Mouse (Mus musculus): ENCODE data around the gene Cdh15.

Cdh15 gene

GRCm38 (mm10) chr8:122836696-122837095, 11.1 kb upstream of the Cdh15 start:
- no peak for DNase-seq (ENCODE audit: low spot score)

- DNase-seq (ENCODE audit: low spot score), result no peak
Observed at GRCm38 (mm10) chr8:122844161-122844560, 3.6 kb upstream of the Cdh15 start.

- DNase-seq (ENCODE audit: low spot score), result no peak
Observed at GRCm38 (mm10) chr8:122845662-122846061, 2.1 kb upstream of the Cdh15 start.

GRCm38 (mm10) chr8:122849152-122849910, 1.6 kb downstream of the Cdh15 start:
- DNase-seq (ENCODE audit: low spot score), result no peak

GRCm38 (mm10) chr8:122850641-122851240, 3.0 kb downstream of the Cdh15 start:
- no peak for DNase-seq (ENCODE audit: low spot score)

- DNase-seq (ENCODE audit: low spot score), result no peak
Observed at GRCm38 (mm10) chr8:122851692-122852545, 4.2 kb downstream of the Cdh15 start.

- no peak for DNase-seq (ENCODE audit: low spot score)
Observed at GRCm38 (mm10) chr8:122852546-122852905, 4.8 kb downstream of the Cdh15 start.

GRCm38 (mm10) chr8:122853340-122853771, 5.6 kb downstream of the Cdh15 start:
- DNase-seq (ENCODE audit: low spot score), result no peak

GRCm38 (mm10) chr8:122854388-122854787, 6.6 kb downstream of the Cdh15 start:
- DNase-seq (ENCODE audit: low spot score), result no peak

GRCm38 (mm10) chr8:122855123-122855522, 7.4 kb downstream of the Cdh15 start:
- DNase-seq (ENCODE audit: low spot score), result no peak

- no peak for DNase-seq (ENCODE audit: low spot score)
Observed at GRCm38 (mm10) chr8:122856288-122856687, 8.5 kb downstream of the Cdh15 start.

GRCm38 (mm10) chr8:122859843-122860242, 12.1 kb downstream of the Cdh15 start:
- no peak for DNase-seq (ENCODE audit: low spot score)

GRCm38 (mm10) chr8:122864719-122865129, 17.0 kb downstream of the Cdh15 start:
- no peak for DNase-seq (ENCODE audit: low spot score)

GRCm38 (mm10) chr8:122865441-122865840, 17.7 kb downstream of the Cdh15 start:
- DNase-seq (ENCODE audit: low spot score), result no peak

GRCm38 (mm10) chr8:122866231-122866630, 18.5 kb downstream of the Cdh15 start:
- no peak for DNase-seq (ENCODE audit: low spot score)

- no peak for DNase-seq (ENCODE audit: low spot score)
Observed at GRCm38 (mm10) chr8:122867982-122868381, 20.2 kb downstream of the Cdh15 start.

GRCm38 (mm10) chr8:122870377-122870863, 22.7 kb downstream of the Cdh15 start:
- DNase-seq (ENCODE audit: low spot score), result no peak

- DNase-seq (ENCODE audit: low spot score), result no peak
Observed at GRCm38 (mm10) chr8:122871663-122872062, 23.9 kb downstream of the Cdh15 start.

- no peak for DNase-seq (ENCODE audit: low spot score)
Observed at GRCm38 (mm10) chr8:122873171-122873570, 25.4 kb downstream of the Cdh15 start.

- no peak for DNase-seq (ENCODE audit: low spot score)
Observed at GRCm38 (mm10) chr8:122875186-122875585, 27.4 kb downstream of the Cdh15 start.

GRCm38 (mm10) chr8:122878231-122878630, 30.5 kb downstream of the Cdh15 start:
- no peak for DNase-seq (ENCODE audit: low spot score)

GRCm38 (mm10) chr8:122880302-122880701, 32.5 kb downstream of the Cdh15 start:
- DNase-seq (ENCODE audit: low spot score), result no peak

- DNase-seq (ENCODE audit: low spot score), result no peak
Observed at GRCm38 (mm10) chr8:122883671-122884070, 35.9 kb downstream of the Cdh15 start.

Data from urinary bladder, postnatal 10 days (tissue).